Mouse (Mus musculus): ENCODE results near the gene Gm49345.
"Not testable (repeated sequence)": the region's sequence is repeated elsewhere in the genome, so short reads cannot be mapped to it uniquely, and the experiment has no call there.

Gene Gm49345

GRCm38 (mm10) chr13:67637294-67638007 lies at the start of gene Gm49345, which contains the start of gene Zfp729a:
Gm49345 (minus strand) TSS chr13:67637769.
Zfp729a (minus strand) TSS chr13:67637791.
- DNase-seq (ENCODE audit: low spot score in 2 of 2), result peak; percentile 82 to 93

DNA sequence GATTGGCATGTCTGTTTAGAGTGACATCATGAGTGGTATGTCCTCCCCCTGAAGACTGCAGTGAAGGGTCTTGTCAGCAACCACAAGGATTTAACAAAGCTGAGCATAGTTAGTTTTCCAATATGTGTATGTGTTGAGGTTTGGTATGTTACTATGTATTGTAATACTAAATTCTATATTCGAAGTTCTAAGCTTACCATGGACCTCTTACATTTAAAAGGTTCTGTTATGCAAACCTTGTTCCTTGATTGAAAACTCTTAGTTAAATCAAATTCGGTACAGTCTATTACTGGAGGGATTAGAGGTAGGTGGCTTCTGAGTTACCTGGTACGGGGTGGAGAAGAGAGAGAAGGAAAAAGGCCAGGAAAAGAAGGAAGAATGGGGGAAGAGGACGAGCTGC lies 49.4 kb upstream of the Gm49345 start, which contains the start of gene Zfp738:
Gene Zfp738, minus strand, starts transcription at position 101 of the 400 bp plus-strand sequence.
- DNase-seq (ENCODE audit: low spot score in 2 of 2), result no peak

GRCm38 (mm10) chr13:67683841-67684240 lies 46.3 kb upstream of the Gm49345 start:
- DNase-seq (ENCODE audit: low spot score in 2 of 2), result not testable (repeated sequence)

DNA sequence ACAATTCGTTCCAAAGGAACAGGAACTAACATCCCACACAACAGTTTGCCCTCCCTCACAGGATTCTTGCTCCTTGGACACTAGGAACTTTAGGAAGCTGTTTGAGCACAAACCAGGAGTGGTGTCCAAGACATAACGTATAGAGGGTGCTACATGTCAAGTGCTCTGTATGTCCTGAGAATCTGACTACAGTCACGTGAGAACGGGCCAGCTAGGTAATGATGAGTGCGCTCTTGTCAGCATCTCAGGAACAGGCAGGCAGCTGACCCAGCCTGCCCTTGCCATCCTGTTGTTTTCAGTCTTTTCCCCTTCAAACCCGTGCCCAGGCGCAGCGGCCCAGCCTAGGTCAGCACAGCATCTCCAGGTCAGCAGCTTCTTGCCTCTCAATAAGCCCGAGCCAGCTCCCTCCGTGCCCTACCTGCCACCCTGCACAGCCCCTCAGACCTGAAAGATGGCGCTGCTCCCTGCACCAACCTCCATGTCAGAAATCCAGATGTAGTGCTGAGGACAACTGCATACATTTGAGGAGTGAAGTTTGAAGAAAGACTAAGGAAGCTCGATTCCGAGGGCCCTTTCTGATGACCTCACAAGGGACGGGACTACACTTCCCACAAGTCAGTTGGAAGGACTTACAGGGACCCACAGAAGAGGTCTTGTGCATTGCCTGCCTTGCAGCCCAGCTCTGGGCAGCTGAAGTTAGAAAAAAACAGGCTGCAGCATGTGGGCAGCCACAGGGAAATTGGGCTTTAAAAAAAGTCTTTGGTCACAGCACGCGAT lies 45.6 kb upstream of the Gm49345 start:
- DNase-seq (ENCODE audit: low spot score in 2 of 2), result peak; percentile 84 to 95

- no peak for DNase-seq (ENCODE audit: low spot score in 2 of 2)
Observed at GRCm38 (mm10) chr13:67674902-67675301, 37.3 kb upstream of the Gm49345 start.

DNA sequence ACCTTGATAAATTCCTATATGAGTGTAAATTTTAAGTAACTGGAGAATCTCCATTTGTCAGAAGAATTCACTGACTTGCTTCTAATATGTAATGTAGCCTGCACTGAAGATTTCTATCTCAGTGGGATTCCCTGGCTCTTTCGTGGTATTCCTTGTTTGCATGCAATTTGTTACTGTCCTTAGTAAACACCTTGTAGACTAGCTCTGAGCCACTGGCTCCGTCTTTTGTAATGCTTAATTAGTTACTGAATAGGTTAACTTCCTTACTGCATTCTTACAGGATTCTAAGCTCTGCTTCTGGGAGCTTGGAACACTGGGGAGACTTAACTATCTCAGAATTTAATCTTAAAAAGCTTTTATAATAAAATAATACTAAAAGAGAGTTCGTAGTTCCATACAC lies 14.9 kb upstream of the Gm49345 start:
- DNase-seq (ENCODE audit: low spot score in 2 of 2), result no peak

GRCm38 (mm10) chr13:67610108-67610507 lies 27.5 kb downstream of the Gm49345 start:
- no peak for DNase-seq (ENCODE audit: low spot score in 2 of 2)

DNA sequence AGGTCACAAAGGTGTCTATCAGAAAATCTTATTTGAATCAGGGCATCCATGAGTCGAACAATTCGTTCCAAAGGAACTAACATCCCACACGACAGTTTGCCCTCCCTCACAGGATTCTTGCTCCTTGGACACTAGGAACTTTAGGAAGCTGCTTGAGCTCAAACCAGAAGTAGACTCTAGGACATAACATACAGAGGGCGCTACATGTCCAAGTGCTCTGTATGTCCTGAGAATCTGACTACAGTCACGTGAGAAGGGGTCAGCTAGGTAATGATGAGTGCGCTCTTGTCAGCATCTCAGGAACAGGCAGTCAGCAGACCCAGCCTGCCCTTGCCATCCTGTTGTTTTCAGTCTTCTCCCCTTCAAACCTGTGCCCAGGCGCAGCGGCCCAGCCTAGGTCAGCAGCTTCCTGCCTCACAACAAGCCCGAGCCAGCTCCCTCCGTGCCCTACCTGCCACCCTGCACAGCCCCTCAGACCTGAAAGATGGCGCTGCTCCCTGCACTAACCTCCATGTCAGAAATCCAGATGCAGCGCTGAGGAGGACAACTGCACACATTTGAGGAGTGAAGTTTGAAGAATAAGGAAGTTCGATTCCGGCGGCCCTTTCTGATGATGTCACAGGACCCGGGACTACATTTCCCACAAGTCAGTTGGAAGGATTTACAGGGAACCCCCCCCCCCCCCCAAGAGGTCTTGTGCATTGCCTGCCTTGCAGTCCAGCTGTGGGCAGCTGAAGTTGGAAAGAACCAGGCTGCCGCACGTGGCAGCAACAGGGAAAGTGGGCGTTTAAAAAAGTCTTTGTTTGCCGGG lies 28.3 kb downstream of the Gm49345 start, which contains the start of gene Zfp729b:
Gene Zfp729b, minus strand, starts transcription at position 642 of the 811 bp plus-strand sequence.
- DNase-seq (ENCODE audit: low spot score in 2 of 2), result peak; percentile 87 to 94

DNA sequence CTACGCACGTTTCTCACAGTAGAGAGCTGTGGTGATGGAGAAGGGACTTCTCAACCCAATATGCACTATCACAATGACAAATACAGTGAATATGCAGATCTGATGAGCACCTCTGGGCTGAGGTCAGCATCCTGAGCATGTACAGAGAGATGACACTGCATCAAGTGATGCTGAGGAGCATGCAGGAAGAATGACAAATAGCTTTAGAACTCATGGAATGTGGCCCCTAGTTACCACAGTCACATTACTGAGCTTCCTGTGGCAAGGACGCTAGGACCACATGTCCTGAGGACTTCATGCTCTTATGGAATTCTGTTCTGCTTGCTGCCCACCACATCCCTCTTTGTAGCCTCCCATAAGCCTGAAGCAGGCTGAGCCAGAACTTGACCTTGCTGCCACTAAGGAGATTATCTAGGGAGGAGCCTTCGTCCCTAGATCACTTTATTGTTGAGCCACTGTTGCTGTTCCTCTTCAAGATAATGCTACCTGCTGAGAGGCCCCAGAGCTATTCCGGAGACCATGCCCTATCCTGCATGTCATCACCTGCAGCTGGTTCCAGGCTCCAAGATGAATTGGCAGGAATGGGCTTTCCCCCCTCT lies 64.9 kb downstream of the Gm49345 start:
- DNase-seq (ENCODE audit: low spot score in 2 of 2), result no peak

DNA sequence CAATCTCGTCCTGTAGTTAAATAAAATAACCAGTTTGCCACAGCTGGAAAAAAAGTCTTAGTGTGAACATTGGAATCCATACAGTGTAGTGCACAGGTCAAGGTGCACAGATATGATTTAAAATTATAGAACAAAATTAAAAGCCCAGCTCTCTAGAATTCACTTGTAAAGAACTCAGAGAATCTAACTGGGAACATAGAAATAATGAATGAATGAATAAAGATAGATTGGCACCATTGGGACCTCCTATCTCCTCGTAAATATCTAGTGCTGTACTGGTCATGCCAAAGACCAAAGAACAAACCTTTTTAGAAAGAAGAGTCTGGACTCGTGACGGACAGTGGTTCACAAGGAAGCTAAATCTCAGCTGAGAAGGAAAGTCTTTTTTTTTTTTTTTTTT lies 83.8 kb downstream of the Gm49345 start, which contains the start of gene Zfp748:
Gene Zfp748, minus strand, starts transcription at position 101 of the 400 bp plus-strand sequence.
- no peak for DNase-seq (ENCODE audit: low spot score in 2 of 2)

DNA sequence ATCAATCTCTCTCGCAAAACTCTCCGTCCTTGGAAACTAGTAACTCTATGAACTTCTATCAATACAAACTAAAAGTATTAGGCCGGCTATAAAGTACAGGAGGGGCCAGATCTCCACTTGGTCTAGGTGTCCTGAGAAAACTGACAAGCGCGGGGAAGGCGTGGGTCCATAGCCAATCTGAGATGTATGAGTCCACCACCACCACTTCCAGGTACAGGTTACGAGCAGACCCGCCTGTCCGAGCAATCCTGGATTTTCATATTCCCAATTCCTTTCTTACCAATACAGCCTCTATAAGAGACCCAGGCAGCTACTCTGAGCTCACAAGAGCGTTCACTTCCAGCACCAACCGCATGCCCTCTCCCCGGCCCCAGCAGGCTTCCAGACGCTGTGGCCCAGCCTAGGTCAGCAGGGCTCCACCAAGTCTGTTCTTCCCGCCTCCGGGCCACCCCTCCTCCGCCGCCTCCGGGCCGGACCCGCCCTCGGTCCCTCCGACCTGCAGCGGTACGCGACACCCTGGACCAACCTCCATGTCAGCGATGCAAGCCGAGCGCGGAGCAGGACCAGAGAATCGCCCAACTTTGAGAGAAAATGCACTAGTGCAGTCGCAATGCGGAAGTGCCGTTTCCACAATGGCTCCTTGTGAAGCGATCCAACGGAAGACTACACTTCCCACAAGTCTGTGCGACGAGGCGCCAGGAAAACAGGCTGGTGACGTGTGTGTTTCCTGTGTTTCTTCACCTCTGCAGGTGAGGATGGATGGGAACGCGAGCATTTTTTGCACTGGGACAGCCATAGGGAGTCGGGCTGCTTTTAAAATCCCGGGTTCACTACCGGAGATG lies 84.8 kb downstream of the Gm49345 start:
- DNase-seq (ENCODE audit: low spot score in 2 of 2), result peak; percentile 88 to 94

DNA sequence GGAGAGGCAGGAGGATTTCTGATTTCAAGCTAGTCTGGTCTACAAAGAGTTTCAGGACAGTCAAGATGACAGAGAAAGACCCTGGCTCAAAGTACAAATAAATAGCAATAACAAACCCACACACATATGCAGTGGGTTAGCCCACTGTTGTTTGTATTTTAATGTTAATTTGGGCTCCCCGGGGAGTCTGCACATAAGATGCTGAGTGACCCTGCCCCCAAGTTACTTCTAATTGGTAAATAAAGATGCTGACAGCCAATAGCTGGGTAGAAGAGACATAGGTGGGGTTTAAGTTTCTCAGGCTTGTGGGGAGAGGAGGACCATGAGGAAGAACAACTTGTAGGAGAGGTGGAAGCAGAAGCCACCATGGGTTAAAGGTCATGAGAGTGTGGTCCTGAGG lies 91.6 kb downstream of the Gm49345 start:
- no peak for DNase-seq (ENCODE audit: low spot score in 2 of 2)
